Mouse (Mus musculus): ENCODE data around the gene Nr4a1.

DNA sequence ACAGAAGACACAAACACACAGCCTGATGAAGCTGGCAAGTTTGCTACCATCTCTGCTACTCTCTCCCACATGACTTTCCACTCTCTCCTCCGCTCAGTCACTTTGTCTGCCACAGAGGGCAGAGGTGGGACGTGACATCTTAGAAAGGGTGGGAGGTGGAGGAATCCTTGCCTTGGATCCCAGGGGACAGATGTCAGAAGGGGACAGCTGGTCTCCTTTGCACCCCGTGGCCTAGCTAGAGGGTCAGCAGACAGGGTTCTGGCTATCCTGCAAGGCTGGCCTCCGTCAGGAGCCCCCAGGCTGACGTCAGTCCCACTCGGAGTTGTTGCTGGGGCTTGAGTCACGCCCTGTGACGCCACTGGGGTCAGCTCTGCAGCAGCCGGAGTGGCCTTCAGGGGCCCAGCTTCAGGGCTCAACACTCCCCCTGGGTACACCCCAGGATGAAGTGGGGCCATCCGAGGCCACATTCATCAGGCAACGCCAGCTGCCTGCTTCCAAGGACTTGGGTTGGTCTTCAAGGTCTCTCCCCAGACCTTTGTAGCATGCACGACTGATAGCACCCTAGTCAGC, 25.4 kb downstream of the Nr4a1 start:
- TF ChIP-seq CTCF (IDR thresholded peaks at IDR 0.05; ENCODE audit: control insufficient read depth, insufficient read depth, insufficient replicate concordance, low read depth, low read length) (no peak), POLR2A (IDR thresholded peaks at IDR 0.05; ENCODE audit: control insufficient read depth, low read depth, low read length) (no peak)

Data from testis, adult 2 months (tissue).